Mouse (Mus musculus): ENCODE measurements around the gene Dmrta2.

Dmrta2 gene

GRCm38 (mm10) chr4:109979461-109980320, 1.8 kb downstream of the Dmrta2 start:
- in situ Hi-C loops (cut with MboI, MseI): no loop called here

- in situ Hi-C loops (cut with MboI, MseI): no loop called here
Observed at GRCm38 (mm10) chr4:109980321-109981082, 2.6 kb downstream of the Dmrta2 start.

- in situ Hi-C loops (cut with MboI, MseI): no loop called here
Observed at GRCm38 (mm10) chr4:109981083-109981870, 3.4 kb downstream of the Dmrta2 start.

- in situ Hi-C loops (cut with MboI, MseI): no loop called here
Observed at GRCm38 (mm10) chr4:109981871-109982680, 4.2 kb downstream of the Dmrta2 start.

GRCm38 (mm10) chr4:109982681-109983265, 4.9 kb downstream of the Dmrta2 start:
- in situ Hi-C loops (cut with MboI, MseI): no loop called here

GRCm38 (mm10) chr4:109983281-109984001, 5.6 kb downstream of the Dmrta2 start:
- in situ Hi-C loops (cut with MboI, MseI): no loop called here

- in situ Hi-C loops (cut with MboI, MseI): no loop called here
Observed at GRCm38 (mm10) chr4:109984011-109984411, 6.2 kb downstream of the Dmrta2 start.

- in situ Hi-C loops (cut with MboI, MseI): no loop called here
Observed at GRCm38 (mm10) chr4:109984496-109985423, 6.9 kb downstream of the Dmrta2 start.

GRCm38 (mm10) chr4:109985424-109986172, 7.7 kb downstream of the Dmrta2 start:
- in situ Hi-C loops (cut with MboI, MseI): no loop called here

- in situ Hi-C loops (cut with MboI, MseI): no loop called here
Observed at GRCm38 (mm10) chr4:109986301-109986700, 8.4 kb downstream of the Dmrta2 start.

GRCm38 (mm10) chr4:109986748-109987355, 9.0 kb downstream of the Dmrta2 start:
- in situ Hi-C loops (cut with MboI, MseI): no loop called here

GRCm38 (mm10) chr4:109987560-109988362, 9.9 kb downstream of the Dmrta2 start:
- in situ Hi-C loops (cut with MboI, MseI): no loop called here

GRCm38 (mm10) chr4:109988411-109988810, 10.6 kb downstream of the Dmrta2 start:
- in situ Hi-C loops (cut with MboI, MseI): no loop called here

GRCm38 (mm10) chr4:109989213-109989612, 11.4 kb downstream of the Dmrta2 start:
- in situ Hi-C loops (cut with MboI, MseI): no loop called here

- in situ Hi-C loops (cut with MboI, MseI): no loop called here
Observed at GRCm38 (mm10) chr4:110006044-110006443, 28.2 kb downstream of the Dmrta2 start.

- in situ Hi-C loops (cut with MboI, MseI): loop anchor here (10.0 kb wide), 1 partner anchor 264 kb away; no protein-coding TSS in a partner anchor
Observed at GRCm38 (mm10) chr4:110019145-110019544, 41.3 kb downstream of the Dmrta2 start.

GRCm38 (mm10) chr4:110020255-110020654, 42.4 kb downstream of the Dmrta2 start:
- in situ Hi-C loops (cut with MboI, MseI): no loop called here

All from regulatory T cell (primary cell).